Mouse (Mus musculus): Measurements from ENCODE around the gene Usf3. TPM values are rescaled to one million over a fixed set of nuclear protein-coding genes. Genes with fewer than 3 reads are reported as not detected.

Usf3 gene
- polyA plus RNA-seq, 1 experiment from 2014 or later, result 4.1 TPM

DNA sequence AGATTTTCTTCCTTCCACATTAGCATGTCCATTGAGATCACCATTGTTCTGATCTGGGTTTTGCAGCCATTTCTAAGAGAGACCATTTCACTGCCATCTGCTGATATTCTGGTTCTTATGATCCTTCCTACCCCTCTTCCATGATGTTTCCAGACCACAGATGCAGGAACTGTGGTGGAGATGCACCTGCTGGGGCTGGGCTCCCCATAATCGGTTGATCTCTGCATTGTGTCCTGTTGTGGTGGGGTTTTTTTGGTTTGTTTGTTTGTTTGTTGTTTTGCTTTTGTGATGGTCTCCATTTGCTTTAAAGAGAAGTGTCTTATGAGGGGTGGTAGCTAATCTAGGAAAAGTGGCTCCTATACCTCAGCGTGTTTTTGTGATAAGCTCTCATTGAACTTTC lies 3.5 kb downstream of the Usf3 start:
- no peak for ATAC-seq (ENCODE audit: low FRiP score, low read depth)
- Histone ChIP-seq H3K9ac (replicated peaks) (no peak overlapping the region), H3K4me1 (peaks cover 14% of the 10 kb centered on the region), H3K9me3 (no peaks in the 10 kb centered on the region), H3K4me2 (replicated peaks) (no peak overlapping the region), H3K4me3 (no peak overlapping the region), H3K27me3 (no peaks in the 10 kb centered on the region), H3K27ac (replicated peaks) (no peak overlapping the region), H3K36me3 (0 out of 2 replicates have a peak, but pooled peaks cover 5% of the 10 kb centered on the region)
- 89% methylated on average over 2 of the region's 2 CpGs for WGBS

GRCm38 (mm10) chr16:44178555-44178954 lies 5.5 kb downstream of the Usf3 start:
- Histone ChIP-seq H3K36me3 (0 out of 2 replicates have a peak, but pooled peaks cover 8% of the 10 kb centered on the region), H3K4me3 (no peak overlapping the region), H3K27ac (replicated peaks) (no peak overlapping the region), H3K4me1 (peaks cover 14% of the 10 kb centered on the region), H3K9me3 (no peaks in the 10 kb centered on the region), H3K4me2 (replicated peaks) (no peak overlapping the region), H3K27me3 (no peaks in the 10 kb centered on the region), H3K9ac (replicated peaks) (no peak overlapping the region)
- ATAC-seq (ENCODE audit: low FRiP score, low read depth), result no peak
- WGBS, result 67% methylated on average over 1 of the region's 1 CpGs

DNA sequence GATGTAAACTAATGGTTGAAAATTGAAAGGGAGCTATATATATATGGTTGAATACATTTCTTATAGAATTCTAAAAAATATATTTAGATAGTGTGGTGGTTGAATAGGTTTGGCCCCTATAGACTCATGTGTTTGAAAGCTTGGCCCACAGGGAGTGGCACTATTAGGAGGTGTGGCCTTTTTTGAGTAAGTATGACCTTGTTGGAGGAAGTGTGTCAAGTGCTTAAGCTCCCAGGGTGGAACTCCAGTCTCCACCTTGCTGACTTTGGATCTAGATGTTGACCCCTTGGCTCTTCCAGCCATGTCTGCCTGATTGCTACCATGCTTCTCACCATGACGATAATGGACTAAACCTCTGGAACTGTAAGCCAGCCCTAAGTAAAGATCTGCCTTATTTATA lies 9.6 kb downstream of the Usf3 start:
- H3K4me2 ChIP-seq (replicated peaks), result no peak overlapping the region
- H3K27me3 ChIP-seq, result no peaks in the 10 kb centered on the region
- WGBS, result 100% methylated on average over 1 of the region's 1 CpGs
- no peaks in the 10 kb centered on the region for H3K9me3 ChIP-seq
- H3K4me1 ChIP-seq, result no peaks in the 10 kb centered on the region
- 0 out of 2 replicates have a peak, but pooled peaks cover 8% of the 10 kb centered on the region for H3K36me3 ChIP-seq
- ATAC-seq (ENCODE audit: low FRiP score, low read depth), result no peak
- no peak overlapping the region for H3K27ac ChIP-seq (replicated peaks)
- H3K4me3 ChIP-seq, result no peak overlapping the region
- H3K9ac ChIP-seq (replicated peaks), result no peak overlapping the region

DNA sequence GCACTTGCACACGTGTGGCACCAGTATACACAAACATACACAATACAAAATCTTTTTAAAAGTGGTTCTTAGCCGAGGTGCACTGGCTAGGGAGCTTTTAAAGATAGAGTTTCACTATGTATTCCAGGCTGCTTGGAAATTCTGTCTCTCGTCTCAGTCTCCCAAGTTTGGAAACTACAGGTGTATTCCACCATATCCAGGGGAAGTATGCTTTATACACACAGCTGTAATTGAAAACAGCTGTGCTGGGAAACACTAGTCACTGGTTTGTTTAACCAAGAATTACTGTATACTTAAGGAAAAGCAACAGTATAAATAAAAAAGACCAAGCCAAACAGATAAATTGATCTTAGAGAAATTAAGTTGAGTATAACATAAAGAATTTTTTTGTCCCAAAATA lies 11.7 kb downstream of the Usf3 start:
- no peak for ATAC-seq (ENCODE audit: low FRiP score, low read depth)
- WGBS, result 84% methylated on average over 3 of the region's 3 CpGs
- H3K4me3 ChIP-seq, result no peak overlapping the region
- H3K4me2 ChIP-seq (replicated peaks), result no peak overlapping the region
- peaks cover 10% of the 10 kb centered on the region for H3K36me3 ChIP-seq
- no peaks in the 10 kb centered on the region for H3K4me1 ChIP-seq
- H3K9ac ChIP-seq (replicated peaks), result no peak overlapping the region
- H3K27me3 ChIP-seq, result no peaks in the 10 kb centered on the region
- peaks cover 5% of the 10 kb centered on the region for H3K9me3 ChIP-seq
- no peak overlapping the region for H3K27ac ChIP-seq (replicated peaks)

GRCm38 (mm10) chr16:44187172-44187571 lies 14.1 kb downstream of the Usf3 start:
- no peak for ATAC-seq (ENCODE audit: low FRiP score, low read depth)
- Histone ChIP-seq H3K9ac (replicated peaks) (no peak overlapping the region), H3K27me3 (no peaks in the 10 kb centered on the region), H3K9me3 (peaks cover 5% of the 10 kb centered on the region), H3K27ac (replicated peaks) (no peak overlapping the region), H3K4me1 (no peaks in the 10 kb centered on the region), H3K4me3 (no peak overlapping the region), H3K36me3 (peaks cover 6% of the 10 kb centered on the region), H3K4me2 (replicated peaks) (no peak overlapping the region)
- 93% methylated on average over 4 of the region's 4 CpGs for WGBS

DNA sequence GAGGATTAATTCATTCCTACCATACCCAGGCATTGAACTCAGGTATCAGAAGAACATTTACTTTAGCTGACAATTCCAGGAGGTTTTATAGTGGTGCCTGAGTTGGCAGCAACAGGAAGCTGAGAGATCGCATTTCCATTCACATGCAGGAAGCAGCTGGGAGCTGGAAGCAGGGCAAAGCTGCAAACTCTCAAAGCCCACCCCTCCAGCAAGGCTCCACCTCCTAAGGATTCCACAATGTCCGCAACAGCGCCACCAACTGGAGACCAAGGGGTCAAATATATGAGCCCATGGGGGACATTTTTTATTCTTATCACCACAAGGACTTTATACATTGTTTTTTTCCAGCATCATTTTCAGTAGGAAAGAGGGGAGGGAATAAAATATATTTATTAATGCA lies 15.7 kb downstream of the Usf3 start:
- peaks cover 5% of the 10 kb centered on the region for H3K9me3 ChIP-seq
- H3K4me2 ChIP-seq (replicated peaks), result no peak overlapping the region
- no peak for ATAC-seq (ENCODE audit: low FRiP score, low read depth)
- no peak overlapping the region for H3K27ac ChIP-seq (replicated peaks)
- peaks cover 6% of the 10 kb centered on the region for H3K36me3 ChIP-seq
- no peak overlapping the region for H3K9ac ChIP-seq (replicated peaks)
- H3K27me3 ChIP-seq, result no peaks in the 10 kb centered on the region
- H3K4me1 ChIP-seq, result no peaks in the 10 kb centered on the region
- no peak overlapping the region for H3K4me3 ChIP-seq
- 93% methylated on average over 3 of the region's 3 CpGs for WGBS

DNA sequence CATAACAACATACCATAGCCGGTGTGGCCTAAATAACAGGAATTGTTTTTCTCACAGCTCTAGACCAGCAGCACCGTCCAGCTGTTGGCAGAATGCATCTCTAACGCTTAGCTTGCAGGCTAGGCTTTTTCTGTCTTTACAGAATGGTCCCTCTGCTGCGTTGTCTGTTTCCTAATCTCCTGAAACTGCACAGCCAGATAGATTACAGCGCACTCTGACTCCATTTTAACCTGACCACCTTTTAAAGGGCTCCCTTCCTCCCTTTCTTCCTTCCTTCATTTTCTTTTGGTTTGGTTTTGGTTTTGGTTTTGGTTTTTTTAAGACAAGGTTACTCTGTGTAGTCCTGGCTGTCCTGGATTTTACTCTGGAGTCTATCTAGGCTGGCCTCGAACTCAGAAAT lies 17.0 kb downstream of the Usf3 start:
- Histone ChIP-seq H3K9ac (replicated peaks) (no peak overlapping the region), H3K4me1 (no peaks in the 10 kb centered on the region), H3K36me3 (peaks cover 6% of the 10 kb centered on the region), H3K9me3 (peaks cover 5% of the 10 kb centered on the region), H3K4me2 (replicated peaks) (no peak overlapping the region), H3K27me3 (no peaks in the 10 kb centered on the region), H3K4me3 (no peak overlapping the region), H3K27ac (replicated peaks) (no peak overlapping the region)
- no peak for ATAC-seq (ENCODE audit: low FRiP score, low read depth)
- 92% methylated on average over 6 of the region's 6 CpGs for WGBS

GRCm38 (mm10) chr16:44190968-44191367 lies 17.9 kb downstream of the Usf3 start:
- Histone ChIP-seq H3K4me1 (no peaks in the 10 kb centered on the region), H3K27me3 (no peaks in the 10 kb centered on the region), H3K4me3 (no peak overlapping the region), H3K9ac (replicated peaks) (no peak overlapping the region), H3K27ac (replicated peaks) (no peak overlapping the region), H3K9me3 (peaks cover 5% of the 10 kb centered on the region), H3K36me3 (peaks cover 6% of the 10 kb centered on the region), H3K4me2 (replicated peaks) (no peak overlapping the region)
- no peak for ATAC-seq (ENCODE audit: low FRiP score, low read depth)
- WGBS, result 90% methylated on average over 2 of the region's 2 CpGs

DNA sequence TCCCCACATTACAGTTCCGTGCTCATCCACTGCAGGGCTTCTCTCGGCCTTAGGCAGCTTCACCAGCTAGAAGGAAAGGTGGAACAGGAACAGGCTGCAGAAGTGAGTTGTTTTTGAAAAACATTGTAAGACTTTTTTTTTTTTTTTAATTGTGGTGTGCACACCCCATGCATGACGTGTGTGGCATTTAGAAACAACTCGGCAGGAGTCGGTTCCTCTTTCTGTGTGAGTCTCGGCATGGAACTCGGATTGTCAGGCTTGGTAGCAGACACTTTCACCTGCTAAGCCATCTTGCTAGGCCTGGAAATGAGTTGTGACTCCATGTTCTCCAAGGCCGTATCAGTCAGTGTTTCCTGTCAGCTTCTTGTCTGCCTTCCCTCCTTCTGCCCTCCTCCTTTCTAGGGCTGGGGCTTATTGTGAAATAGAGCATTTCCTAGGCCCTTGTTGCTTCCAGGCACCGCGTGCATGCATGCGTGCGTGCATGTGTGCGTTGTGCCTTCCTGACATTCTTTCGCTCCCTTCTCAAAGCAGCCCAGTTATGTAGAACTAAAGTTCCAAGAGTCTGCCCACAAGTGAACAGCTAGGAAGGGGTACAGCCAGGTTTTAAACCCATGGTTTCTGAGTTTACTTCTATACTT lies 26.1 kb downstream of the Usf3 start:
- WGBS, result 93% methylated on average over 14 of the region's 14 CpGs
- ATAC-seq (ENCODE audit: low FRiP score, low read depth), result no peak
- no peaks in the 10 kb centered on the region for H3K27me3 ChIP-seq

GRCm38 (mm10) chr16:44200146-44200545 lies 27.1 kb downstream of the Usf3 start:
- Histone ChIP-seq H3K36me3 (peaks cover 21% of the 10 kb centered on the region; the same call in 1 of the 2 replicates), H3K4me1 (no peaks in the 10 kb centered on the region), H3K9ac (replicated peaks) (no peak overlapping the region), H3K27me3 (no peaks in the 10 kb centered on the region), H3K4me2 (replicated peaks) (no peak overlapping the region), H3K9me3 (no peaks in the 10 kb centered on the region), H3K4me3 (no peak overlapping the region), H3K27ac (replicated peaks) (no peak overlapping the region)
- WGBS, result 90% methylated on average over 4 of the region's 4 CpGs
- ATAC-seq (ENCODE audit: low FRiP score, low read depth), result no peak

More for the DNA sequence above, 26.1 kb downstream of the Usf3 start:
- no peak overlapping the region for H3K4me2 ChIP-seq (replicated peaks)
- peaks cover 21% of the 10 kb centered on the region; the same call in 1 of the 2 replicates for H3K36me3 ChIP-seq
- no peak overlapping the region for H3K9ac ChIP-seq (replicated peaks)
- no peak overlapping the region for H3K27ac ChIP-seq (replicated peaks)
- H3K4me1 ChIP-seq, result no peaks in the 10 kb centered on the region
- no peak overlapping the region for H3K4me3 ChIP-seq
- H3K9me3 ChIP-seq, result no peaks in the 10 kb centered on the region

- Histone ChIP-seq H3K9me3 (no peaks in the 10 kb centered on the region), H3K27me3 (no peaks in the 10 kb centered on the region), H3K36me3 (peaks cover 40% of the 10 kb centered on the region), H3K4me3 (no peak overlapping the region), H3K9ac (replicated peaks) (no peak overlapping the region), H3K4me1 (no peaks in the 10 kb centered on the region), H3K4me2 (replicated peaks) (no peak overlapping the region), H3K27ac (replicated peaks) (no peak overlapping the region)
- WGBS, result 91% methylated on average over 6 of the region's 6 CpGs
- no peak for ATAC-seq (ENCODE audit: low FRiP score, low read depth)
Measured at GRCm38 (mm10) chr16:44204331-44204730, 31.3 kb downstream of the Usf3 start.

DNA sequence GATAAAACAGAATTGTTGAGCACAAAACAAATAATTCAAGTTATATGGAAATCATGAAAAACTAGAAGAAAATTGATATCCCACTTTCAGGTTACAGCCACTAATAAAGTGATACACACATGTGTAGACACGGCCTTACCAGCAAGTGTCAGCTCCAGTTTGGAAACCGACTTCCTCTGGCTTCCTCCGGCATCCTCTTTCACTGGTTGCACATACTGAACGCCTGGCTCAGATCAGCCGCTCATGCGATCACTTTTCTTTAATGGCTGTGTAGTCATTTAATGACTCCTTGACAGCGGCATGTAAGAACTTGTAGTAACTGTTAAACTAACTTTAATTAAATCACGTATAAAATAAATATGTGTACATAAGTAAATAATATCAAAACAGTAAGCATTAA lies 32.9 kb downstream of the Usf3 start:
- H3K27ac ChIP-seq (replicated peaks), result no peak overlapping the region
- no peak overlapping the region for H3K4me3 ChIP-seq
- H3K4me2 ChIP-seq (replicated peaks), result no peak overlapping the region
- H3K9me3 ChIP-seq, result no peaks in the 10 kb centered on the region
- no peak for ATAC-seq (ENCODE audit: low FRiP score, low read depth)
- H3K4me1 ChIP-seq, result no peaks in the 10 kb centered on the region
- 90% methylated on average over 8 of the region's 8 CpGs for WGBS
- no peak overlapping the region for H3K9ac ChIP-seq (replicated peaks)
- H3K36me3 ChIP-seq, result peaks cover 44% of the 10 kb centered on the region
- H3K27me3 ChIP-seq, result no peaks in the 10 kb centered on the region

Data from midbrain, embryonic 12.5 days (tissue).